Mouse (Mus musculus): ENCODE results near the gene Zfp92.

DNA sequence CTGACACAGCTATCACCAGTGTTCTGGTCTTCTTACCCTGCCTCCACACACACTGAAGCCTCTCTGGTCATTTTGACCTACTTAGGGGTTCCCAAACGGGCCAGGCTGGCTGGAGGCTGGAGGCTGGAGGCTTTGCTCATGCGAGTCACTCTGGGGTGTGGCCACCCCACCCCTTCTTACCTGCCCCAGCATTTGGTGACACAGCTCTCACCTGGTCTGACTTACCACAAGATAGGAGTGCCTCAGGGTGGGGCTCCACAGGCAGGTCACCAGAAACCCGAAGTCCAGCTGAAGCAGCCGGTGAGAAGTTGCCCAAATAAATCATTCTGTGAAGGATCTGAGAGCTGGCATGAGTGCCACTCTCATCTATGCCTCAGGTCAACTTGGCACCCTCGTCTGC is 22.0 kb downstream of the Zfp92 start:
- TF ChIP-seq GATA1 (IDR thresholded peaks at IDR 0.05; ENCODE audit: low read length), result no peak
- no peak for TF ChIP-seq TAL1 (IDR thresholded peaks at IDR 0.05; ENCODE audit: low read length)
